Mouse (Mus musculus) central nervous system, embryonic 11.5 days (tissue): ENCODE measurements around the gene Olfr309. TPM values are rescaled to one million over a fixed set of nuclear protein-coding genes. Genes with fewer than 3 reads are reported as not detected.

Experiments used
- polyA plus RNA-seq: library from polyadenylated mRNA; depleted of rRNA; stranded (reverse); fragments of >200 nt; gene quantifications from 2 replicates; pipeline ENCODE4 v1.2.3, GENCODE M21; 2012; rRNA removed

Olfr309 gene
- polyA plus RNA-seq: not detected in 2 replicates

DNA sequence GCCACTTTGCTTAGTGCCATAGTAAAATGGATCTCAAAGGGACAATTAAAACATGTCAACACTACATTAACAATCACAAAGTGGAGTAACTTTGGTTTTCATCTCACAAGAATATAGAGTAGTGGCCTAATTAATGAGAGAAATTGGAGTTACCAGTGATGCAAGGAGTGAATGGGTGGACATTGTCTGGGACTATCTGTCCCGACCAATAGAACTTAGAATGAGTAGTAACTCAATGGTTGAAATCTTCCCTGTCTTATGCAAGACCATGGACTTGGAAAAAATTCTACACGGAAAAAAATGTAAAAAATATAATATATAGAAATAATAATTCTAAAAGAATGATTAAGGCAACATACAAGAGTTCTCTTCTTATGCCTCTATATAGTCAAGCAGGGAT is at the start of gene Olfr309:
Gene Olfr309 (minus strand): TSS at position 101 of the 400 bp plus-strand sequence.

DNA sequence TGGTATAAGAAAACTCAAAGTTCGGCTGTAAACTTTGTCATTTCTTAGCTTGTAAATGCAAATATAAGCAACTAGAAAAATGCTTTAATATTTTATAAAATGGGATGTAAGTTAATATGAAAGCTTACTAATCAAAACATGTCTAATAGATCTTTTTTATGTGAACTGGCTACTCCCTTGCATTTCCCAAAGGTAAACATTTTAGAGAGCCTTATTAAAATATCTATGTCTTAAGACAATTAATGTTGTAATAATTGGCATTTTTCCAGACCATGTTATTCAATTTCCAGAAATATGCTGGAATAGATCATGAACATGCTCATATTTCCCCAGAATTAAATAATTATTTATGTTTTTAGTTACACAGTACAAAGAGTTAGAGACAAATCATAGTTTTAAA is 24.0 kb upstream of the Olfr309 start, which contains the start of gene Olfr307:
Gene Olfr307 (minus strand): TSS at position 101 of the 400 bp plus-strand sequence.

DNA sequence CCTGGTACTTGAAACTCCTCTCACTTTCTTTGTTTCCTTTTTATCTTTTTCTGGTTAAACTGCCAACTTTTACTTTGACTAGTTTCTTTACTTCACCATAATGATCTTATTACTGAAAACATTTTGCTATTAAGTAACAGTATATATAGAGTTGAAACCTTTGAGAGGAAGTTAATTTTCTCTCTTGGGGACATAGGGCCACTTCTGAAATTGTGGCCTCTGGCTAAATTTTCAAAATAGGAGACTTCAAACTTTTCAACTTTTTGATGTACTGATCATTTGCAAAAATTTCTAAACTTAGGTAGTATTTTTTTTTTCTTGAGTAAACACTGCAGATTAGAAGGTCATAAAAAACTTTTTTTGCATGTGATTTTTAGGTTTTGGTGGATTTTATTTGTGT is 12.0 kb upstream of the Olfr309 start, which contains the start of gene Olfr308:
Gene Olfr308 (minus strand): TSS at position 101 of the 400 bp plus-strand sequence.

DNA sequence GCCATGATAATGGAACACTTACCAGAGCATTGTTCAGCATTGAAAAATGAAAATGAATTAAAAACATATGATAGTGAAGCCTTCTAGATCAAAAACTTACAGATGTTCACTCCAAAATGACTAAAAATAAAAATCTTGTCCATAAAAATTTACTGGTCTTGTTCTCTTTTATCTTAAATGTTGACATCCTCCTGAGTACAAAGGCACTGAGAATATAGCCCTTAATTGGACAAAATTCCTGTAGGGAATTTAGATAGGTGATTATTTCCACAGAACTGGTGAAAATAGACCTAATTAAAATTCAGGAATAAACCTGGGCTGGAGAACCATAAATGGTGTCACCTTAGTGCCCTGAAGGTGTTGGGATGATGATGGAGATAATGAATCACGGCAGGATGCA is 36.4 kb downstream of the Olfr309 start, which contains the start of gene Olfr310:
Gene Olfr310 (minus strand): TSS at position 101 of the 400 bp plus-strand sequence.

Other genes starting within 250 kb of the Olfr309 start
- gene Vmn2r75, start 141.9 kb downstream of the Olfr309 start, polyA plus RNA-seq: not detected in 2 replicates
- gene Vmn2r76, start 67.4 kb downstream of the Olfr309 start, polyA plus RNA-seq: not detected in 2 replicates
- gene Olfr310, start 36.5 kb downstream of the Olfr309 start, polyA plus RNA-seq: not detected in 2 replicates
- gene Olfr308, start 11.9 kb upstream of the Olfr309 start, polyA plus RNA-seq: not detected in 2 replicates
- gene Olfr307, start 23.9 kb upstream of the Olfr309 start, polyA plus RNA-seq: not detected in 2 replicates
- gene Olfr305, start 53.2 kb upstream of the Olfr309 start, polyA plus RNA-seq: not detected in 2 replicates
- not detected in 2 replicates for gene Olfr304, start 73.0 kb upstream of the Olfr309 start, polyA plus RNA-seq
- not detected in 2 replicates for gene Olfr303, start 84.1 kb upstream of the Olfr309 start, polyA plus RNA-seq
- gene Olfr301, start 90.1 kb upstream of the Olfr309 start, polyA plus RNA-seq: not detected in 2 replicates
- not detected in 2 replicates for gene Olfr299, start 146.2 kb upstream of the Olfr309 start, polyA plus RNA-seq
- gene Olfr298, start 178.8 kb upstream of the Olfr309 start, polyA plus RNA-seq: not detected in 2 replicates
- gene Olfr297, start 206.3 kb upstream of the Olfr309 start, polyA plus RNA-seq: not detected in 2 replicates